Mouse (Mus musculus): ENCODE results near the gene Nxn.
"Not testable (repeated sequence)": the region's sequence is repeated elsewhere in the genome, so short reads cannot be mapped to it uniquely, and the experiment has no call there.

Gene Nxn

DNA sequence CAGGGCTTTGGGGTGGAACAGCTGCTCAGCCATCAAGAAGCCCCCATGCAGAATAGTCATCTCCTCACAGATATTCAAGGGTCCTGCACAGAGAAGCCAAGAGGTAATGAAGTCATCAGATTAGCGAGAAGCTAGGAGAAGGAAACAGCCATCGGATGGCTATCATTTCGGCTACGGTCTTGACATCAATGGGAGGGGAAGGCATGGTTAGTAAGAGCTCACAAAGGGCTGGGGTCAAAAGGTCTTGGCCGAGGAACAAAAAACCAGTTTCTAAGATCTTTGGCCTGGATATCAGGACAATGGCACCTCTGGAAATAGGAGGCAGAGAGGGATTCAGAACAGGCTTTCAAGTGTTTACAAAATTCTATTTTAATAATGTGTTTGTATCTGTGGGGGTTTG lies 185.1 kb downstream of the Nxn start:
- DNase-seq (ENCODE audit: low spot score), result no peak

DNA sequence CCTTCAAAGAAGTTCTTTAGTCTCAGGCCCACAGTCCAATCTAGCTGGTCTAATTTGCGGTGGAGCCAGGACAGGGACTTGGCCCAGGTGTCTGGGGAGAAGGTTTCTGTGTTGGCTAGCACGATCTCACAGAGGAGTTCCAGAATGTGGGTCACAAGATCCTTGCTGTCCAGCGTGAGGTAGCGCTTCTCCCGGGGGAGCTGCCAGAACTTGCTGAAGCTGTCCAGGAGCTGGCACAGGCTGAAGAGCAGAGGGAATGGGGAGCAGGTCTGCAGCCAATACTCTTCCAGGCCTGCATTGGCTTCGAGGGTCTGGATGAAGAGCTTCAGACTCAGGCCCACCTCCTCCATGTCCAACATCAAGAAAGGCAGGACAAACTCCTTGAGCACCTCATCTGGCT lies 187.3 kb downstream of the Nxn start:
- not testable (repeated sequence) for DNase-seq (ENCODE audit: low spot score)

DNA sequence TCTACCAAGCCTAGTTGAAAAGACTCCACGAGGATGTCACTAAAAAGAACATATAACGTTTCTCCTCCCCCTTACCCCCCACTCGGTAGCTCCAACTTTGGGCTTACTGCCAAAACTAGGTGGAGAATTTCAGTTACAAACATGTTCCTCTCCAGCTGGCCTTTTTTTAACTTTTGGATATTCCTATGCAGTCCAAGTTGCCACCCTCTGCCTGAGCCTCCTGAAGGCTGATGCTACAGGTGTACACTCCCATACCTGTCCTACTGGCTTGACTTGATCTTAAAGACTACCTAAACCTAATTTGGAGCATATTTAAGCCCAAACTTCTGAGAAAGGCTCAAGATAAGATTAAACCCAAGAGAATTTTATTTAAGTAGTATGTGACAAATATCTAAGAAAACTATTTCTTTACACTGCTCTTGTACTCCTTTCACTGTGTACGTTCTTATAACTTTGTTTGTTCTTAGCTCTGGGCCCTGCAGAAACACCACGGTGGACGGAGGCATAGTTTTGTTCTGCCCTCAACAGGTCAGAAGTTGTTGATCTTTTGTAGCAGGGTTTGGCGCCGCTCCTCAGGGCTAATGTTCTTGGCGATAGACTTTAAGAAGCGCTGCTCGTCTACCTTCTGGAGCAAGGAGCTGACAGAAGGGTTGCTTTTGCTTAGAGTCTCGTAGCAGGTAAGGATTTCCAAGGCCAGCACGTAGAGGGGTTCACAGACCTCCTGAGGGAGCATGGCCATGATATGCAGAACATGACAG lies 188.5 kb downstream of the Nxn start:
- DNase-seq (ENCODE audit: low spot score), result no peak

Measured in ovary, postnatal 14 days (tissue).